Comparison of ENCODE assay signal across 16 mouse cellular contexts in the genomic region with DNA sequence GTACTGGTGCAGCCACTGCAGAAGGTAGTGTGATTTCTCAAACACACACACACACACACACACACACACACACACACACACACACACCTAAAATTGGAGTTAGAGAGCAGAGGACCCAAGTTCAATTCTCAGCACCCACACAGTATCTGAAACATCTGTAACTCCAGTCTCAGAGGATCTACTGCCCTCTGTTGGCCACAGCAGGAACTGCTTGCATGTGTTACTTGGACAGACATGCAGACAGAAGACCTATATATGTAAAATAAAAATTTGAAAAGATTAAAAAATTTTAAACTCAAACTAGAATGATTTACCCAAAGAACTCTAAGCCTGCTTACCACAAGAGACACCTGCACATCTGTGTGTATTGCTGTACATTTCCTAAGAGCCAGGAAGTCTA.
A peak's percentile ranks its signal among the peaks of the same experiment; 100 is the strongest.
DNase-seq lines count a peak whose midpoint lies in the region; ATAC-seq and TF ChIP-seq lines count a peak whose summit lies in the region.
"Had no signal": no experiment of that assay in that cellular context is flagged by ENCODE, and none has a peak within 500 bp of the region (broad histone marks: within the 10 kb centered on the region; RNA-seq: fewer than 3 reads in every experiment).

No protein-coding gene starts in this region.

- no peak overlapping the region for H3K4me2 ChIP-seq in kidney, postnatal 0 days (ENCODE audit: low read length)
- no peak overlapping the region for H3K4me2 ChIP-seq in kidney, embryonic 15.5 days
- H3K4me2 ChIP-seq in stomach, postnatal 0 days (replicated peaks; ENCODE audit: low read depth), result no peak overlapping the region
- H3K4me2 ChIP-seq: forebrain, embryonic 12.5 days; intestine, embryonic 15.5 days; limb, embryonic 15.5 days; neural tube, embryonic 13.5 days had no signal

- POLR2A ChIA-PET in Patski (lab: Charles Lee), result no interaction called here

- no peak for TF ChIP-seq POLR2A in thymus, adult 2 months (IDR thresholded peaks at IDR 0.05; ENCODE audit: control insufficient read depth, extremely low read depth, insufficient read depth, low read length, poor library complexity)

- no peak overlapping the region for H3K9ac ChIP-seq in kidney, postnatal 0 days (ENCODE audit: low read depth, low read length)
- no peak overlapping the region for H3K9ac ChIP-seq in kidney, embryonic 15.5 days
- no peak overlapping the region for H3K9ac ChIP-seq in stomach, postnatal 0 days (ENCODE audit: low read length)
- H3K9ac ChIP-seq: forebrain, embryonic 12.5 days; intestine, embryonic 15.5 days; limb, embryonic 15.5 days; neural tube, embryonic 13.5 days had no signal

- H3K4me3 ChIP-seq in kidney, postnatal 0 days (replicated peaks; ENCODE audit: low read depth, low read length), result no peak overlapping the region
- H3K4me3 ChIP-seq in kidney, embryonic 15.5 days (replicated peaks), result no peak overlapping the region
- H3K4me3 ChIP-seq in thymus, adult 2 months (ENCODE audit: control insufficient read depth, insufficient read depth, low read length), result no peak overlapping the region
- no peak overlapping the region for H3K4me3 ChIP-seq in stomach, postnatal 0 days (ENCODE audit: low read depth, low read length)
- H3K4me3 ChIP-seq: forebrain, embryonic 12.5 days; heart, embryonic 10.5 days; intestine, embryonic 15.5 days; limb, embryonic 15.5 days; neural tube, embryonic 13.5 days had no signal

- CTCF ChIA-PET in Patski (lab: Charles Lee), result no interaction called here

- H3K27me3 ChIP-seq in kidney, postnatal 0 days (ENCODE audit: insufficient read depth, low read length), result no peaks in the 10 kb centered on the region
- no peaks in the 10 kb centered on the region for H3K27me3 ChIP-seq in kidney, embryonic 15.5 days
- no peaks in the 10 kb centered on the region for H3K27me3 ChIP-seq in thymus, adult 2 months (ENCODE audit: control insufficient read depth, insufficient read depth, low read length)
- no peaks in the 10 kb centered on the region for H3K27me3 ChIP-seq in Patski
- no peaks in the 10 kb centered on the region for H3K27me3 ChIP-seq in stomach, postnatal 0 days (ENCODE audit: control insufficient read depth, insufficient read depth, low read length)
- H3K27me3 ChIP-seq: intestine, embryonic 15.5 days; limb, embryonic 15.5 days; neural tube, embryonic 13.5 days had no signal

- no peak for TF ChIP-seq EP300 in stomach, postnatal 0 days (optimal IDR thresholded peaks at IDR 0.05)

- H3K27ac ChIP-seq in kidney, postnatal 0 days, result no peak overlapping the region
- no peak overlapping the region for H3K27ac ChIP-seq in kidney, embryonic 15.5 days
- no peak overlapping the region for H3K27ac ChIP-seq in thymus, adult 2 months (ENCODE audit: control insufficient read depth, insufficient read depth, low read length)
- no peak overlapping the region for H3K27ac ChIP-seq in stomach, postnatal 0 days (replicated peaks)
- H3K27ac ChIP-seq: forebrain, embryonic 12.5 days; heart, embryonic 10.5 days; intestine, embryonic 15.5 days; limb, embryonic 15.5 days; neural tube, embryonic 13.5 days had no signal

- H3K9me3 ChIP-seq in kidney, postnatal 0 days (replicated peaks; ENCODE audit: low read length), result no peaks in the 10 kb centered on the region
- H3K9me3 ChIP-seq in kidney, embryonic 15.5 days (replicated peaks), result no peaks in the 10 kb centered on the region
- H3K9me3 ChIP-seq in stomach, postnatal 0 days (ENCODE audit: control insufficient read depth, low read length), result no peaks in the 10 kb centered on the region
- H3K9me3 ChIP-seq: forebrain, embryonic 12.5 days; heart, embryonic 10.5 days; intestine, embryonic 15.5 days; limb, embryonic 15.5 days had no signal

- in situ Hi-C loops in Patski (cut with MboI; ENCODE audit: low pct_unique_long_range_greater_than_20kb), result loop anchor here (25.0 kb wide), 1 partner anchor 693 kb away; no protein-coding TSS in a partner anchor

- TF ChIP-seq CTCF in kidney, postnatal 0 days (IDR thresholded peaks at IDR 0.05; ENCODE audit: low read depth), result peak; percentile 27; the same call in 1 of the 2 replicates
- no peak for TF ChIP-seq CTCF in thymus, adult 2 months (IDR thresholded peaks at IDR 0.05; ENCODE audit: borderline replicate concordance, control insufficient read depth, extremely low read depth, insufficient read depth, low read length, poor library complexity)
- peak; percentile 37 for TF ChIP-seq CTCF in Patski (IDR thresholded peaks at IDR 0.05)
- TF ChIP-seq CTCF in stomach, postnatal 0 days (IDR thresholded peaks at IDR 0.05; ENCODE audit: low read depth), result peak; percentile 45

- no peaks in the 10 kb centered on the region for H3K4me1 ChIP-seq in kidney, postnatal 0 days (replicated peaks; ENCODE audit: insufficient read depth, low read length)
- no peaks in the 10 kb centered on the region for H3K4me1 ChIP-seq in kidney, embryonic 15.5 days
- no peaks in the 10 kb centered on the region for H3K4me1 ChIP-seq in thymus, adult 2 months (replicated peaks; ENCODE audit: control insufficient read depth, insufficient read depth, low read length)
- no peaks in the 10 kb centered on the region for H3K4me1 ChIP-seq in stomach, postnatal 0 days (replicated peaks; ENCODE audit: control insufficient read depth, insufficient read depth)
- H3K4me1 ChIP-seq: forebrain, embryonic 12.5 days; heart, embryonic 10.5 days; intestine, embryonic 15.5 days; limb, embryonic 15.5 days; neural tube, embryonic 13.5 days had no signal

- no peak for DNase-seq in kidney, postnatal 0 days (ENCODE audit: low spot score)
- DNase-seq in thymus, adult 2 months, result peak; percentile 31
- no peak for DNase-seq in thymus, adult 18-20 months
- DNase-seq in Patski (ENCODE audit: low read depth, low spot score), result no peak
- no peak for DNase-seq in stomach, postnatal 0 days (ENCODE audit: low spot score)
- DNase-seq: cerebellum, adult 11-12 months; heart, postnatal 4 days; right cerebral cortex, postnatal 4 days had no signal

- no peaks in the 10 kb centered on the region for H3K36me3 ChIP-seq in kidney, postnatal 0 days (ENCODE audit: insufficient read depth, low read length)
- H3K36me3 ChIP-seq in kidney, embryonic 15.5 days, result no peaks in the 10 kb centered on the region
- H3K36me3 ChIP-seq in thymus, adult 2 months (ENCODE audit: control insufficient read depth, insufficient read depth, low read length), result no peaks in the 10 kb centered on the region
- H3K36me3 ChIP-seq in stomach, postnatal 0 days (ENCODE audit: control insufficient read depth, insufficient read depth, low read length), result no peaks in the 10 kb centered on the region
- H3K36me3 ChIP-seq: forebrain, embryonic 12.5 days; heart, embryonic 10.5 days; intestine, embryonic 15.5 days; limb, embryonic 15.5 days; neural tube, embryonic 13.5 days had no signal

- ATAC-seq in kidney, postnatal 0 days (replicated peaks; ENCODE audit: low FRiP score, low read depth), result no peak
- ATAC-seq in kidney, embryonic 15.5 days (replicated peaks; ENCODE audit: low FRiP score), result no peak
- no peak for ATAC-seq in Patski
- no peak for ATAC-seq in stomach, postnatal 0 days (ENCODE audit: low FRiP score, low TSS enrichment)
- ATAC-seq in megakaryocyte, adult 5-6 weeks (ENCODE audit: poor library complexity, severe bottlenecking), result no peak
- ATAC-seq: intestine, embryonic 15.5 days; midbrain, embryonic 16.5 days had no signal
